Mouse (Mus musculus) layer of hippocampus, adult 8-10 months (tissue): ENCODE data around the gene Tmem156. TPM values are rescaled to one million over a fixed set of nuclear protein-coding genes. Genes with fewer than 3 reads are reported as not detected.
"Not testable (repeated sequence)": the region's sequence is repeated elsewhere in the genome, so short reads cannot be mapped to it uniquely, and the experiment has no call there.

Experiments
- DNase-seq, 2 experiments: peaks; one replicate each; pipeline ENCODE4 v3.0.0; 2022; ENCODE audit warnings: low spot score in 2 of 2
- total RNA-seq, 4 experiments: library from RNA; stranded (reverse); gene quantifications; 2 replicates each; pipeline ENCODE4 v1.2.4; 2022

Tmem156 gene
- total RNA-seq: 1 to 10 TPM in 1 of 4 experiments, under 1 TPM in 3; 0.62 to 1.5 (median 0.85) TPM

GRCm38 (mm10) chr5:65091921-65092320 is at the start of gene Tmem156:
Gene Tmem156 (minus strand): TSS chr5:65092132.
- DNase-seq: no peak

DNA sequence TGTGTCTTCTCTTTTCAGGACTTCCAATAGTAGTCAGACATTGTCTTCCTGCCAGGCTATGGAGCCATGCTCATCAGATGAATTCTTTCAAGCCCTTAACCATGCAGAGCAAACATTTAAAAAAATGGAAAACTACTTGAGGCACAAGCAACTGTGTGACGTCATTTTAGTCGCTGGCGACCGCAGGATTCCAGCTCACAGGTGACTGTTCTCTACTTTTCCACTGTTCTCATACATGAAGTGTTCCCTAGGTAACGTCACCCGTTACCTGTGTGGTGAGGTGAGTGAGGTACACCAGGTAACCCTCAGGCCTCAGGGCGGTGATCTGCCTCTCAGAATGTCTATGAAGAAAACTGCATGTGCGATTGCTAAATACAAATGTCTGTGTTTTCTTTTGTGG is 49.3 kb upstream of the Tmem156 start:
- DNase-seq: no peak

DNA sequence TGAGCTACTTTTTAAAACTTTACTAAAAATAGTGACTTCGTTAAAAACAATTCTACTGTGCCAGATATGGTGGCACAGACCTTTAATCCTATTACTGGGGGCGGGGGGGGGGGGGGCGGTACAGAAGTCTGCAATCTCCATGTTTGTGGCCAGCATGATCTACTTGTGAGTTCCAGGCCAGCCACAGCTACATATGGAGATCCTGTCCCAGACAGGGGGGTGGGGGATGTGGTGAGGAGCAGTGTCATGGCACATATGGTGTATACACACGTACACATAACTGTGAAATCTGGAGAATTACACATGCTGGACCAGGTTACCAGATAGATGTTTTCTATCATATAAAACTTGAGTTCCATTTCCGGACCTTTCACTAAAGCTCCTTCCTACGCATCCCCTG is 45.1 kb upstream of the Tmem156 start:
- no peak for DNase-seq

GRCm38 (mm10) chr5:65136159-65136558 is 44.2 kb upstream of the Tmem156 start:
- DNase-seq: no peak

DNA sequence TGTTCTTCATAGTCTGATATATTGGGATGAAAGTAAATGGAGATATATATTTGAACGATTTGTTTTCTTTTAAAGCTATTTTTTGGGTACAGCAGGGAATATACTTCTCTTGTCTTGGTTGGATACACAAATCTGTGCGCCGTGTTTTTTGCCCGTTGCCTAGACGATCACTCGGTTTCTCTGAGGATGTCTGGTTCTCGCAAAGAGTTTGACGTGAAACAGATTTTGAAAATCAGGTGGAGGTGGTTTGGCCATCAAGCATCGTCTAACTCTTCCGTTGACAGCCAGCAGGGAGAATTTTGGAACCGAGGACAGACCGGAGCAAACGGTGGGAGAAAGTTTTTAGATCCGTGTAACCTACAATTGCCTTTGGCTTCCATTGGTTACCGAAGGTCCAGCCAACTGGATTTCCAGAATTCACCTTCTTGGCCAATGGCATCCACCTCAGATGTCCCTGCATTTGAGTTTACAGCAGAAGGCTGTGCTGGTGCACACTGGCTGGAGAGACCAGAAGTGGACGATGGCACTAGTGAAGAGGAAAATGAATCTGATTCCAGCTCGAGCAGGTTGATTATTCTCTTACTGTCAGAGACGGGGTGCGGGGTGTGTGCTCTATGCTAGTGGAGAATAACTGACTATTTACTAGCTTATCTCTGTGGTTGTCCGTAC is 39.4 kb upstream of the Tmem156 start:
- DNase-seq: peak in 1 of 2 experiments; percentile 28

DNA sequence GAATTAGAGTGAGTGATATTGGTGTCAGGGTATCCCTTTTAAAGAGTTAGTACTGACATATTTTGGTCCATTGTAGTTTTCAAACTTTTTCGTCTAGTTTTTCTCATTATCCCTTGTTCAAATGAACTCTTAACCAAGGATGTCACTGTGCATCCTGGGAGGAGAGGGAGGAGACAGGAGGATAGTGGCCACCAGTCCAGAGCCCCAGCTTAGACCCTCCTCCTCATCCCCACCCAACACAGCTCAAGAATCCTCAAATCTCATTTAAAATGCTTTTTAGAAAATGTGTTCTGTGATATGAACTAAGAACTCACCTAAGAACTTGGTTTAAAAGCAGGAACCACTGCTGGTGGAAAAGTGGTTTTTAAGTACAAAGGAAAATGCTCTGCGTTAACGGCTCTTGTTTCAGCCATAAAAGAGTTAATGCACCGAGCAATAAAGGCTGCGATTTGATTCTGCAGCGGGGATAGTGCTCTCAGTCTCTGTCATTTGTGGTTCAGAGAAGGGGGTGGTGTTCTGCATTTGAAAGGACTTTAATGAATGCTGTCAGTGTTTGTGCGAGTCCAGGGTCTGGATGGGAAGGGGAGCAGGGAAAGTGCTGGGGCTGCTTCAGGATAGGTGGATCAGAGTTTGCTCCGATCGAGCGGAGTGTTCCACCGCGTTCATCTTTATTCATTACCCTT is 38.7 kb upstream of the Tmem156 start:
- peak in 1 of 2 experiments; percentile 33 for DNase-seq

DNA sequence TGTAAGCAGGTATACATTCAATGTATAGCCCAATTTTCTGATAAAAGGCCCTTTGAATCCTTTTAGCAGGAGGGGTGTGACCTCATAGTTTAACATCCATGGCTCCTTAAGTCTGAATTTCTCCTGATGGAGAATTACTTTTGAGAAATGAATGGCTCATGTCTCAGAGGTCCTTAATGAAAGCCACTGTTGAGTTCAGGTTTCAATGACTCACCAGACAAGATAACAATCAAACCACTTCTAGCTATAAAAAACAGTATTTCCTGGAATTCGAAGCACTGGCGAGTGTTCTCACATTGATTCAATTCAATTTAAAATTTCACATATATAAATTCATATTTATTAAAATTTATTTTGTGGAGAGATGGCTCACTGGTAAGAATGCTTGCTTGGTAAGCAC is 36.5 kb upstream of the Tmem156 start:
- DNase-seq: no peak

DNA sequence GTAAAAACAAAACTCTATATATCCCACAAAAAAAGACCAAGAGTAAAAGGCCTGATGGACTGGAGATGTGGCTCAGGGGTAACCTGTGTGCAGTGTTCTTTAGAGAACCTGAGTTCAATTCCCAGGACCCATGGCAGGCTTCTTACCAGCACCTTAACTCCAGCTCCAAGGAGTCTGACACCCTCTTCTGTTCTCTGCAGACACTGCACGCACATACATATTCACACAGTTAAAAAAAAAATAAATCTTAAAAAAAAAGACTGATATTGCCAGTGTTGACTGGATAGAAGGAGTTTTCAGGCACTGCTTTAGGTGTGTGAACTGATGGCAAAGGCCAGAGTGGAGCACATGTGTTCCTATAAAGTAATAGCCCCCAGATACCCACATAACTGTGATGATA is 34.2 kb upstream of the Tmem156 start:
- no peak for DNase-seq

DNA sequence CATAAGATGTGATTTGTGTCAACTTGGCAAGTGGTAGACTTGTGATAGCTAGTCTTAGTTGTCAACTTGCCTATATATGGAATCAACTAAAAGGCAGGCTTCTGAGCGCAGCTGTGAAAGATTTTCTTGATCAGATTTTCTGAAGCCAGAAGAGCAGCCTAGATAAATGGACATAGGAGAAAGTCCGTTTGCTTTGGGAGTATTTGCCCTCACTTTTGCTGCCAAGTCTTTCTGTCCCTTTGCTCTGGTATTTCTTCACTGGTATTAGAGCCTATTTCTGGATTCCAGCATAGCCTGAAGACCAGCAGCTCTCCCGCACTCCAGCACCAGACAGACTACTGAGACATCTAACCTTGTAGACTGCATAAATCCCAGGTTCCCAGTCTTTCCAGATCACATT is 30.7 kb upstream of the Tmem156 start:
- DNase-seq: no peak

- DNase-seq: no peak
Measured at GRCm38 (mm10) chr5:65119918-65120317, 28.0 kb upstream of the Tmem156 start.

GRCm38 (mm10) chr5:65119495-65119894 is 27.6 kb upstream of the Tmem156 start:
- DNase-seq: no peak

DNA sequence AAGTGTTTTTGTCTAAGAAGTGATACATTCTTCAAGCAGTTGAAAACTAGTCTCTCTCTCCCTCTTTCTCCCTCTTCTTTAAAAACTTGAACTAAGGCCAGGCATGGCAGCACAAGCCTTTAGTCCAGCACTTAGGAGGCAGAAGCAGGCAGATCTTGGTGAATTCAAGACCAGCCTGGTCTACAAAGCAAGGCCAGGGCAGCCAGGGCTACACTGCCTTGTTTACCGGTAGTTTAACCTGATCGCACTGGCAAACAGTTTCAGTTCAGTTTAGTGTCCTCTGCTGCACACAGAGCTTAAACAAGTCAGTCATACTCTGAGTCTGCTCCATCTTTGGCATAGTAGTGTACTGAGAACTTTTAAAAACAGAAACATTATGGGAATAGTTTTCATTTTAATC is 24.9 kb upstream of the Tmem156 start:
- no peak for DNase-seq

DNA sequence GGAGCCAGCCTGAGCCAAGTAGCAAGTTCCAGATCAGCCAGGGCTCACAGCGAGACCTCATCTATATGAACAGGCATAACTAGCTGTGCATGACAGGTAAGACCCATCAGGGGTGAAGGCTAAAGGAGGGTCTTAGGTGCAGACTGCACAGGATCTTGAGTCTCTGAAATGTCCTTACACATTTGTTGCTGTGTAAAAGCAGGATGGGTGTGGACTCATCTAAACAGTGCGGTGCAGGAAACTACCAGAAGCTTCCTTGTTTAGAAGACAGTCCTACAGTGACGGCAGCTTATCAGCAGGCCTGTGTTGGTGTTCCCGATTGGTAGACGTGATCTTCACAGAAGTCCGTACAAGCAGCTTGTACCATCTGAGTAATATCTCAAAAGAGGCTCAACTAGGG is 21.4 kb upstream of the Tmem156 start:
- DNase-seq: no peak

GRCm38 (mm10) chr5:65112225-65112624 is 20.3 kb upstream of the Tmem156 start:
- DNase-seq: not testable (repeated sequence)

DNA sequence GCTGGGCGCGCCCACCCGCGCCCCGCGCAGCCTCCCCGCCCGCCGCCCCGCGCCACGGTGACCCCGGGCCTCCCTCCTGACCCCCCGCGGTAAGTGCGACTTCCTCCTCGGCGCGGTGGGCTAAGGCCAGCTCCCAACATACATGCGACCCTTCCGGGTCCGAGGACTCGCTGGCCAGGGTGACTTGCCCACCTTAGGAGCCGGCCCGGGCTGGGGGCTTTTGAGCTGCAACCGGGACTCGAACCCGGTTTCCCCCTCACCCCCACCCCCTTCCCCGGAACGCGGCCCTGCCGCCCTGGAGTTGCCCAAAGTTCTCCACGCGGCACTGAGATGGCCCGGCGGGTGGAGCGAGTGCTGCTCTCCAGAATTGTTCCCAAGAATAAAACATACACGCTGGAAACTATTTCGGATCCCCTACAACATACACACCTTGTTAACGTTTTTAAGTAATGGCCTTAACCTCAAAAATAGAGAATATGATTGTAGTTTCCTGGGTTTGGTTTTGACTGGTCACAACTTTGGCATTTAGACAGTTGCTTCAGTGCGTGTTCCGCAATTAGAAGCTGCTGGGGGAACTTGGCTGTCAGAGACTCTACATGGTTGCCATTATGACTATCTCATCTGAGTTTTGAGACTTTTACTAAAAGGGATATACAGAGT is 16.0 kb upstream of the Tmem156 start:
- DNase-seq: no peak

- DNase-seq: peak; percentile 62 to 71
Measured at GRCm38 (mm10) chr5:65106876-65107772, 15.2 kb upstream of the Tmem156 start, which contains the start of gene Klhl5. Gene Klhl5 (plus strand): TSS chr5:65107539.

DNA sequence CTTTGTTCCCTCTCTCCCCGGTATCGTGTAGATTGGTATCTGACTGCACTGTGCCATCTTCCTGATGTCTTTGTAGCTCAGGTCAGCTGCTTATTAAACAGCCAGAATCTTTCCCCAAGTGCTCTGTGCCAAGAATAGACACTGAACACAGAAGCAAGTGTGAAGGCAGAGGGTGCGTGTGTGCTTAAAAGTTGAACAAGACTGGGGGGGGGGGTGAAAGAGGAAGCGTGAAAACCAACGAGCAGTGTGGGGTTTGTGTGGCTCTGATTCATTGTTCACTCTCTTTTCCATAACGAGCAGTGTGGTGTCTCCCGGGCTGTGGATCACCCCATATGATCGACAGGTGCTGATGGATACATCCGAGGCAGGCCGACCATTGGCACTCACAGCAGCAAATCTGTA is 10.7 kb upstream of the Tmem156 start:
- DNase-seq: no peak

- DNase-seq: no peak
Measured at GRCm38 (mm10) chr5:65102026-65102640, 10.2 kb upstream of the Tmem156 start.

DNA sequence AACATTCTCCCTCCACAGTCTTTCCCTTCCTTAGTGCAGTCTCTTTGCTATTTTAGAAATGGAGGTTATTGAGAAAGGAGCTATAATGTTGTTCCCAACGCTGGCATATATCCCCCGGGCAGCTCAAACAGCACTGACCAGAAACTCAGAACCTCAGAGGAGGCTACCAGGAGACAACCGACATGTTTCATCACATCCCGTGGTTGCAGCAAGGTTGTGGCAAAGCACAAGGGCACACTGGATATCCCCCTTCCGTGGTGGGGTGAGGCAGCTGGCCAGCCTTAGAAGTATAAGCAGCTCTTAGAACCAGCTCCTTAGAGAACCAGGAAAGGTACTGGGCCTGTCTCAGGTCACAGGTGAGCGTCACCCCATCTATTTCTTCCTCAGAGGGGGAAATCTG is 9.7 kb upstream of the Tmem156 start:
- no peak for DNase-seq

DNA sequence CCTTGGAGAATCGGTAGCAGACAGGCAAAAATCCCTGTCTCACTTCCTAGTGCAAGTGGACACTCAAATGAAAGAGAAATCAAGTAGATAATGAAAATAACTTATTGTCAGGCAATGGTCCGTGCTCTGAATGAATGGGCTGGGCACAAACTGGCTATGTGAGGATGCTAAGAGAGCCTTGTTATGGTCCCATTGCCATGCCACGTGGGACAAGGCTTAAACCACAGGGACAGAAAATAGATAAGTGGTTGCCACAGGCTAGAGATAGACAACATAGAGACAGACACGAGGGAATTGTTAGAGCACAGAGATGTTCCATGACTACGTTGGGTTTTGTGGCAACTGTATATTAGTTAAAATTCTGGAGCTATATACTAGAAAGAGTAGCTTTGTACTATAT is 9.3 kb upstream of the Tmem156 start:
- DNase-seq: no peak

GRCm38 (mm10) chr5:65100002-65100401 is 8.1 kb upstream of the Tmem156 start:
- DNase-seq: no peak
